Mouse (Mus musculus): ENCODE measurements around the gene Akap8l. TPM values are rescaled to one million over a fixed set of nuclear protein-coding genes. Genes with fewer than 3 reads are reported as not detected.

The Akap8l gene
- total RNA-seq, 2 experiments from 2014 or later, result 115 to 140 TPM

- DNase-seq (ENCODE audit: low spot score in 2 of 2), result peak; percentile 96 to 98
Measured at GRCm38 (mm10) chr17:32320597-32321389, 29.6 kb downstream of the Akap8l start, which contains the start of gene Akap8. Akap8 (minus strand) TSS chr17:32321238.

- DNase-seq (ENCODE audit: low spot score in 2 of 2), result no peak
Measured at GRCm38 (mm10) chr17:32319950-32320349, 30.5 kb downstream of the Akap8l start.

GRCm38 (mm10) chr17:32317708-32318107 is 32.7 kb downstream of the Akap8l start:
- DNase-seq (ENCODE audit: low spot score in 2 of 2), result no peak

GRCm38 (mm10) chr17:32317032-32317431 is 33.4 kb downstream of the Akap8l start:
- no peak for DNase-seq (ENCODE audit: low spot score in 2 of 2)

GRCm38 (mm10) chr17:32315560-32315959 is 34.8 kb downstream of the Akap8l start:
- DNase-seq (ENCODE audit: low spot score in 2 of 2), result no peak

GRCm38 (mm10) chr17:32313892-32314291 is 36.5 kb downstream of the Akap8l start:
- no peak for DNase-seq (ENCODE audit: low spot score in 2 of 2)

- DNase-seq (ENCODE audit: low spot score in 2 of 2), result no peak
Measured at GRCm38 (mm10) chr17:32312801-32313200, 37.6 kb downstream of the Akap8l start.

- no peak for DNase-seq (ENCODE audit: low spot score in 2 of 2)
Measured at GRCm38 (mm10) chr17:32307963-32308362, 42.4 kb downstream of the Akap8l start.

GRCm38 (mm10) chr17:32298125-32298524 is 52.3 kb downstream of the Akap8l start:
- DNase-seq (ENCODE audit: low spot score in 2 of 2), result no peak

GRCm38 (mm10) chr17:32295901-32296300 is 54.5 kb downstream of the Akap8l start:
- no peak for DNase-seq (ENCODE audit: low spot score in 2 of 2)

GRCm38 (mm10) chr17:32295160-32295559 is 55.2 kb downstream of the Akap8l start:
- DNase-seq (ENCODE audit: low spot score in 2 of 2), result no peak

GRCm38 (mm10) chr17:32285138-32285670 is 65.2 kb downstream of the Akap8l start:
- no peak for DNase-seq (ENCODE audit: low spot score in 2 of 2)

- peak; percentile 92 to 93 for DNase-seq (ENCODE audit: low spot score in 2 of 2)
Measured at GRCm38 (mm10) chr17:32284262-32285137, 65.9 kb downstream of the Akap8l start, which contains the start of gene Brd4. Brd4 (minus strand) TSS chr17:32284722.

- peak; percentile 53 to 60 for DNase-seq (ENCODE audit: low spot score in 2 of 2)
Measured at GRCm38 (mm10) chr17:32283771-32284221, 66.6 kb downstream of the Akap8l start.

- DNase-seq (ENCODE audit: low spot score in 2 of 2), result no peak
Measured at GRCm38 (mm10) chr17:32283341-32283740, 67.1 kb downstream of the Akap8l start.

GRCm38 (mm10) chr17:32281611-32282310 is 68.6 kb downstream of the Akap8l start:
- no peak for DNase-seq (ENCODE audit: low spot score in 2 of 2)

GRCm38 (mm10) chr17:32281126-32281525 is 69.3 kb downstream of the Akap8l start:
- DNase-seq (ENCODE audit: low spot score in 2 of 2), result no peak

- no peak for DNase-seq (ENCODE audit: low spot score in 2 of 2)
Measured at GRCm38 (mm10) chr17:32280575-32280974, 69.8 kb downstream of the Akap8l start.

GRCm38 (mm10) chr17:32277201-32277600 is 73.2 kb downstream of the Akap8l start:
- no peak for DNase-seq (ENCODE audit: low spot score in 2 of 2)

- DNase-seq (ENCODE audit: low spot score in 2 of 2), result no peak
Measured at GRCm38 (mm10) chr17:32275568-32275967, 74.8 kb downstream of the Akap8l start.

Measured in layer of hippocampus, postnatal 10 days (tissue).